8 mouse cellular contexts compared by ENCODE assay signal in the genomic region with DNA sequence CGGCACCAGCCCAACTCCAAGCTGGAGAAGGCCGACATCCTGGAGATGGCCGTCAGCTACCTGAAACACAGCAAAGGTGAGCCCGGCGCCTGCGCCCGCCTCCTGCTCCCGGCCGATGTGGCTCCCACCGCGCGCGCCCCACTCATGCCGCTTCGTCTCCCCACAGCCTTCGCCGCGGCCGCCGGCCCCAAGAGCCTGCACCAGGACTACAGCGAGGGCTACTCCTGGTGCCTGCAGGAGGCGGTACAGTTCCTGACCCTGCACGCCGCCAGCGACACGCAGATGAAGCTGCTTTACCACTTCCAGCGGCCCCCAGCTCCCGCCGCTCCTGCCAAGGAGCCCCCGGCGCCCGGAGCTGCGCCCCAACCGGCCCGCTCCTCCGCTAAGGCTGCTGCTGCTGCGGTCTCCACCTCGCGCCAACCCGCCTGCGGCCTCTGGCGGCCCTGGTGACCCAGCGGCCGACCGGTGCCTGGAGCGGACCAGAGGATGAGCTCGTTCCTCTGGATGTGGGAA. TPM values are rescaled to one million over a fixed set of nuclear protein-coding genes. Genes with fewer than 3 reads are reported as not detected.
DNase-seq lines count a peak whose midpoint lies in the region; ATAC-seq and TF ChIP-seq lines count a peak whose summit lies in the region.

No protein-coding gene starts in this region.

- H3K4me3 ChIP-seq in heart, postnatal 0 days (ENCODE audit: low read depth, low read length): peak overlapping the region; percentile 46
- H3K4me3 ChIP-seq in limb, embryonic 14.5 days (replicated peaks; ENCODE audit: low read length): peak overlapping the region; percentile 42

- H3K36me3 ChIP-seq in heart, postnatal 0 days (replicated peaks; ENCODE audit: control insufficient read depth, insufficient read depth, low read length): no peaks in the 10 kb centered on the region
- peaks cover 4% of the 10 kb centered on the region; the same call in 1 of the 2 replicates for H3K36me3 ChIP-seq in limb, embryonic 14.5 days (ENCODE audit: control insufficient read depth, insufficient read depth, low read length)

- no peak overlapping the region; the same call in 1 of the 2 replicates for H3K9ac ChIP-seq in heart, postnatal 0 days (replicated peaks; ENCODE audit: low read depth, low read length)
- H3K9ac ChIP-seq in limb, embryonic 14.5 days (ENCODE audit: low read depth, low read length, severe bottlenecking): peak overlapping the region; percentile 36

- DNase-seq in adrenal gland, adult (ENCODE audit: inconsistent age in 2 of 2, low spot score in 1 of 2): peak; percentile 42 to 74
- no peak for DNase-seq in adrenal gland, adult 18-20 months (ENCODE audit: low spot score in 2 of 2)
- DNase-seq in CD4-positive helper T cell, adult 2 months (ENCODE audit: low read depth, low spot score): peak; percentile 54
- no peak for DNase-seq in heart, postnatal 0 days (ENCODE audit: low spot score)
- DNase-seq in limb, embryonic 14.5 days (ENCODE audit: low spot score): no peak
- peak; percentile 74 for DNase-seq in neural tube, embryonic 10.5 days (ENCODE audit: extremely low spot score, low spot score)
- DNase-seq in layer of hippocampus, adult 11-12 months (ENCODE audit: low spot score): no peak

- TF ChIP-seq CTCF in heart, postnatal 0 days (IDR thresholded peaks at IDR 0.05; ENCODE audit: low read depth): no peak

- TF ChIP-seq POLR2A in limb, embryonic 14.5 days (IDR thresholded peaks at IDR 0.05; ENCODE audit: borderline replicate concordance, extremely low read depth, insufficient read depth, insufficient read length): no peak

- TF ChIP-seq EP300 in heart, postnatal 0 days (IDR thresholded peaks at IDR 0.05; ENCODE audit: low read depth): no peak

- H3K4me2 ChIP-seq in heart, postnatal 0 days (ENCODE audit: low read depth, low read length): peak overlapping the region; percentile 72
- peak overlapping the region; percentile 79 for H3K4me2 ChIP-seq in limb, embryonic 14.5 days (replicated peaks; ENCODE audit: low read depth, low read length, severe bottlenecking)

- peaks cover 28% of the 10 kb centered on the region for H3K4me1 ChIP-seq in heart, postnatal 0 days (ENCODE audit: control insufficient read depth, insufficient read depth)
- H3K4me1 ChIP-seq in limb, embryonic 14.5 days (ENCODE audit: control insufficient read depth, insufficient read depth, low read length): peaks cover 34% of the 10 kb centered on the region

- H3K9me3 ChIP-seq in heart, postnatal 0 days (replicated peaks; ENCODE audit: control insufficient read depth, low read length): no peaks in the 10 kb centered on the region
- H3K9me3 ChIP-seq in limb, embryonic 14.5 days (ENCODE audit: control insufficient read depth, low read length): no peaks in the 10 kb centered on the region

- peak; percentile 27 for ATAC-seq in common myeloid progenitor, adult 5-6 weeks (replicated peaks; ENCODE audit: low read depth, poor library complexity, severe bottlenecking)
- no peak for ATAC-seq in heart, postnatal 0 days (ENCODE audit: insufficient read depth, low read depth)
- ATAC-seq in limb, embryonic 14.5 days (ENCODE audit: low FRiP score, low read depth): no peak

- peaks cover 65% of the 10 kb centered on the region for H3K27me3 ChIP-seq in heart, postnatal 0 days (ENCODE audit: control insufficient read depth, insufficient read depth, low read length)
- peaks cover 58% of the 10 kb centered on the region for H3K27me3 ChIP-seq in limb, embryonic 14.5 days (ENCODE audit: control insufficient read depth, insufficient read depth, low read length)

- under 1% methylated on average over 41 of the region's 47 CpGs for WGBS in heart, postnatal 0 days
- WGBS in limb, embryonic 14.5 days: 2% methylated on average over 35 of the region's 47 CpGs

- H3K27ac ChIP-seq in heart, postnatal 0 days (ENCODE audit: low read depth): no peak overlapping the region
- no peak overlapping the region for H3K27ac ChIP-seq in limb, embryonic 14.5 days (replicated peaks; ENCODE audit: low read depth, low read length)

RNA-seq across cellular contexts. Expression of gene Hes5, which starts 0.6 kb away (rescaled TPM):
- not detected for total RNA-seq in adrenal gland, adult 18-20 months (2021)
- not detected in 2 replicates for total RNA-seq in common myeloid progenitor, adult 5-6 weeks (2017)
- total RNA-seq in heart, postnatal 0 days (2014; rRNA removed; ENCODE audit: low replicate concordance): not detected in 2 replicates
- polyA plus RNA-seq in heart, postnatal 0 days (2015; fragmentation: Nextera tagmentation; extraction: Ambion mirVana): not detected in 2 replicates
- polyA plus RNA-seq in limb, embryonic 14.5 days (2012; rRNA removed): 0.60 and 1.6 TPM in 2 replicates
- polyA plus RNA-seq in limb, embryonic 14.5 days (2014; fragmentation: Nextera tagmentation; extraction: Ambion mirVana): 0.30 and 0.77 TPM in 2 replicates

RNA-seq across cellular contexts. Expression of gene Pank4, which starts 2.6 kb away (rescaled TPM):
- 10 to 100 TPM; 28.3 to 31.9 TPM for total RNA-seq in adrenal gland, adult 18-20 months (2021)
- total RNA-seq in common myeloid progenitor, adult 5-6 weeks (2017): 15.0 and 35.5 TPM in 2 replicates
- 45.6 and 62.0 TPM in 2 replicates for total RNA-seq in heart, postnatal 0 days (2014; rRNA removed; ENCODE audit: low replicate concordance)
- 27.4 and 30.6 TPM in 2 replicates for polyA plus RNA-seq in heart, postnatal 0 days (2015; fragmentation: Nextera tagmentation; extraction: Ambion mirVana)
- 76.3 and 86.2 TPM in 2 replicates for polyA plus RNA-seq in limb, embryonic 14.5 days (2012; rRNA removed)
- 36.9 and 43.9 TPM in 2 replicates for polyA plus RNA-seq in limb, embryonic 14.5 days (2014; fragmentation: Nextera tagmentation; extraction: Ambion mirVana)

RNA-seq across cellular contexts. Expression of gene Tnfrsf14, which starts 32.9 kb away (rescaled TPM):
- 1 to 10 TPM; 6.4 to 8.4 TPM for total RNA-seq in adrenal gland, adult 18-20 months (2021)
- total RNA-seq in common myeloid progenitor, adult 5-6 weeks (2017): 45.4 and 71.6 TPM in 2 replicates
- 2.7 and 40.9 TPM in 2 replicates for total RNA-seq in heart, postnatal 0 days (2014; rRNA removed; ENCODE audit: low replicate concordance)
- 0.30 and 0.40 TPM in 2 replicates for polyA plus RNA-seq in heart, postnatal 0 days (2015; fragmentation: Nextera tagmentation; extraction: Ambion mirVana)
- 4.1 and 5.8 TPM in 2 replicates for polyA plus RNA-seq in limb, embryonic 14.5 days (2012; rRNA removed)
- polyA plus RNA-seq in limb, embryonic 14.5 days (2014; fragmentation: Nextera tagmentation; extraction: Ambion mirVana): 0.87 and 0.99 TPM in 2 replicates

Comparison
In these comparisons a context has a peak if more than half of its experiments do, and no peak if none do; other contexts are left out.
1. DNase-seq: peak in adrenal gland, adult (2 of 2), CD4-positive helper T cell, adult 2 months (single experiment) and neural tube, embryonic 10.5 days (single experiment); none in adrenal gland, adult 18-20 months (0 of 2), heart, postnatal 0 days (single experiment), limb, embryonic 14.5 days (single experiment) and layer of hippocampus, adult 11-12 months (single experiment).